Mouse (Mus musculus) left cerebral cortex, postnatal 14 days (tissue): ENCODE measurements at regions not wholly inside any gene's neighbourhood (a gene's known extent, or its start where the extent isn't known, plus 50 kb on each side); places are given as distances from the start of the nearest gene placed in this dataset.

ENCODE experiments used
- DNase-seq, 2 experiments: peaks; one replicate each; pipeline ENCODE4 v3.0.0; 2021 to 2022; ENCODE audit warnings: low spot score in 2 of 2, mixed read lengths in 1 of 2
- intact Hi-C: fragments of 180-260 bp; cut with DNase I; formaldehyde crosslinking; loops from one replicate; pipeline ENCODE4 v1.15.1; 2025

DNA sequence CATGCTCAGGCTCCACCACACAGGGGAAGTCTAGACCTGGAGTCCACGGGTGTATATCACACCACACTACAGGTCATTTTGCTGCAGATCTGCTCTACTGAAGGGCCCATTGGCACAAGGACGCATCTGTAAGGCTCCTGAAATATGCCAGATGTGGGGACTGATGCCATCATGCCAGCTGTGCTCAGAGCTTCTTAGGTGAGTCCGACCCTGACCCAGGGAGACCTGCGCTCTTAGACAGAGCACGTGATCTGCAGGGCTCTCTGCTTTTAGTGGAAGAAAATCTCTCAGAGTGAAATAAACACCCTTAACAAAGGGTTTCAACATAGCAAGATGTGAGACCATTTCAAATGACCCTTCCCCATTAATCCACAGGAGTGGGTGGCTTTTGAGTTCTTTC, 633.2 kb downstream of the Defb40 start:
- intact Hi-C loops: loop anchor here (5.0 kb wide), 1 partner anchor 773 kb away; no protein-coding TSS in a partner anchor
- no peak for DNase-seq

- no peak for DNase-seq
- intact Hi-C loops: no loop called here
These were observed 642.5 kb downstream of the Defb40 start for GRCm38 (mm10) chr8:18335576-18335975.

- no peak for DNase-seq
These were observed 649.5 kb downstream of the Defb40 start for GRCm38 (mm10) chr8:18328521-18328920.

GRCm38 (mm10) chr8:18316488-18316887, 661.6 kb downstream of the Defb40 start:
- no peak for DNase-seq

More at GRCm38 (mm10) chr8:18328521-18328920, 649.5 kb downstream of the Defb40 start:
- intact Hi-C loops: no loop called here

DNA sequence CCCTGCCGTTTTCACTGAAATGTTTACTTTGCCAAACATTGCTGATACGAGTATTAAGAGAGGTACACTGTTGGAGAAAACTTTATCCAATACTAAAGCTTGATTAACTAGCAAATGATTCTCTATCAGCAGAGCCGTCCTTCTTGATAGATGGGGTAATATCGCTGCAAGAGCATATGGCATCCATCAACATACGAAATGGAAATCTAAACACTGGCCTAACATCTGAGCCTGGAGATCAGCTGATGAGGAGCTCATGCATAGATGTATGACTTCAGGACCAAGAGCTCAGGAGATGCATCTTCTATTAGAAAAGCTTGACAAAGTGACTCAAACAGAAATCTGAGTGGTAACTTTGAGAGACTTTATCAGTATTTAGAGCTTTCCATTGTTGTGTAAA, 666.5 kb downstream of the Defb40 start:
- DNase-seq: no peak
- intact Hi-C loops: no loop called here

More at GRCm38 (mm10) chr8:18316488-18316887, 661.6 kb downstream of the Defb40 start:
- intact Hi-C loops: no loop called here

GRCm38 (mm10) chr8:18310927-18311326, 667.1 kb downstream of the Defb40 start:
- no peak for DNase-seq
- intact Hi-C loops: no loop called here

- intact Hi-C loops: no loop called here
- DNase-seq: no peak
These were observed 690.4 kb downstream of the Defb40 start for GRCm38 (mm10) chr8:18287536-18288237.

- intact Hi-C loops: no loop called here
- DNase-seq: no peak
These were observed 698.1 kb downstream of the Defb40 start for GRCm38 (mm10) chr8:18279932-18280331.

- intact Hi-C loops: no loop called here
- peak; percentile 40 to 63 for DNase-seq
These were observed 709.8 kb downstream of the Defb40 start for GRCm38 (mm10) chr8:18268301-18268700.

GRCm38 (mm10) chr8:18258287-18258961, 719.6 kb downstream of the Defb40 start:
- peak; percentile 45 to 61 for DNase-seq
- intact Hi-C loops: no loop called here

- intact Hi-C loops: no loop called here
- DNase-seq: no peak
These were observed 731.8 kb downstream of the Defb40 start for GRCm38 (mm10) chr8:18246299-18246698.

- DNase-seq: no peak
- intact Hi-C loops: no loop called here
These were observed 760.5 kb downstream of the Defb40 start for GRCm38 (mm10) chr8:18217599-18217998.

DNA sequence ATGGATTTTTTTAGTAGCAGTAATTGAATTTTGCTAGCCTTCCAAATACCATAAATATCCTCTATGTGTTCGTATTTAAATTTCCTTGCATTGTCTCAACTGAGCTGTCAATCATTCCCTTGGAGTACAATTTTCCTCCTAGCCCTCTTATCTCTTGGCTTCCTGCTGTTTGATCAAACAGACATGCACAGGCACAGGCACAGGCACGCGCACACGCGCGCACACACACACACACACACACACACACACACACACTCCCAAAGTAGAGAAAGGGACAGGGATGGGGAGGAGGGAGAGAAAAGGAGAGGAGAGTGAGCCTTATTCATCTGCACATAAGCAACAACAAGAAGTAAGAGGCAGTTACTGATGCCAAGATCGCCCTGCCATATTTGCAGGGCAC, 760.9 kb downstream of the Defb40 start:
- no peak for DNase-seq
- intact Hi-C loops: no loop called here

GRCm38 (mm10) chr8:18216516-18216915, 761.5 kb downstream of the Defb40 start:
- intact Hi-C loops: no loop called here

DNA sequence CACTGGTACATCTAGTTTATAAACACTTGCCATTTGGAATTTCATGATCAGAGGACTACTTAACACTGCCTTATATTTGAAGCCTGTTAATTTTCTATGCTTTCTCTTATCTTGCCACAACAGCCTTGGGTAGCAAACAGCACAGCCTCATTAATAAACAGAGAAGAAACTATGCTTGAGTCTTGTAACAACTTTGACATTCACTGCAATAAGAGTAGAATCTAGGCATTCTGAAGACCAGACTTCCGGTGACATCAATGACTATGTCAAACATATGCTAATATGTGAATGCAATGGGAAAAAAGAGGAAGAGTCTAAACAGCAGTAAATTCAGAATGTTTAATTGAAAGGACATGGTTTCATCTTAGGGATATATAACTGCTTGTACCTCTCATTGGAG, 768.0 kb downstream of the Defb40 start:
- intact Hi-C loops: no loop called here
- DNase-seq: no peak

More at GRCm38 (mm10) chr8:18216516-18216915, 761.5 kb downstream of the Defb40 start:
- DNase-seq: no peak

- intact Hi-C loops: no loop called here
- no peak for DNase-seq
These were observed 769.4 kb downstream of the Defb40 start for GRCm38 (mm10) chr8:18208658-18209057.

DNA sequence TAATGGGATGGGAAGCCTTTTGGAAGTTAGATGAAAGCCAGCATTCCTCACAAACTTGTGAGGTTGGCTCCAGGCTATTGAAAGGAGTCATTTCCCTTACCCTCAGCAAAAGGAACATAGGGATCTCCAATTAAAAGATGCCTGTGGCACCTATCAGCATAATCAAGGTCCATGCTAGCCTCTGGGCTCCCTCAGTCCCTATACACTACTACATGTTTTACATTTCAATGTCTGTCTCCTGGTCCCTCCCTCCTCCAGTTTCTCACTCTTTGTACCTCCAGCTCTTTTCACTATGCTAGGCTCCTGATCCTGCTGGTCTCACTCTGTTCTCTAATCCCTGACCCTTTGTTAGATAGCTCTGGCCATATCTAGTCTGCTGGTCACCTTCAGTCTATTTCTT, 790.6 kb downstream of the Defb40 start:
- DNase-seq: no peak
- intact Hi-C loops: no loop called here

GRCm38 (mm10) chr8:18175544-18176092, 802.4 kb downstream of the Defb40 start:
- DNase-seq: no peak
- intact Hi-C loops: no loop called here

GRCm38 (mm10) chr8:18158619-18159018, 819.4 kb downstream of the Defb40 start:
- DNase-seq: no peak
- intact Hi-C loops: no loop called here

DNA sequence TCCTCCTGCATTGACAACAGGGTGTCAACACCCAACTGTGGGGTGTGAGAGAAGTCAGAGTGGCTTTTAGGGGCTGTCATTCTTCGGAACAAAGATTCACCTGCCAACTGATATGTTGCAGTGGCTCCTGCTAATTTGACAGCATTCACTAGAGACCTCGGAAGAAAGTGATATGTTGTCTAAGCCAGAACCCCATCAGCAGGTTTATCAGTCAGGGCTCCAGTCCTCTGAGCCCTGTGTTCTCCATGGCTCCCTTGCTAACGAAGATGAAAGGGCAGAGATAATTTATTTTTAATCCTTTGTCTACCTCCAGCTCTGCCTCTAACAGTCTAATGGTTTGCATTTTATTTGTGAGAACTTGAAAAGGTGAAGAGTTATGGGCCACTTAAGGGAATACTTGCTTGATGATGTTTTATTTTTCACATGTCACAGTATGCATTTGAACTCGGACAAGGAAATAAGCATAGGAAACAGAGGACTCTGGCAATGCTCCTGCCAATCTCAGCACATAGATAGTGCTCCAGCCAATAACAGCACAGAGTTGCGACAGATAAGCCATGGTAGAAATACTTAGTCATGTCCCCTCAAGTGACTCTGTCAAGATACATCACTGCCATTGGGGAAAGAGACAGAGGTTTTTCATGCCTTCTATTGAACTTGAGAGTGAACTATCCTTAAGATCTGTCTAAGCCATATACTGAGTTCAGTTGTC, 862.6 kb downstream of the Defb40 start:
- DNase-seq: no peak
- intact Hi-C loops: no loop called here
